Mouse (Mus musculus) embryonic facial prominence, embryonic 14.5 days (tissue): ENCODE results near the gene Elfn1. TPM values are rescaled to one million over a fixed set of nuclear protein-coding genes. Genes with fewer than 3 reads are reported as not detected.

Source experiments
- ATAC-seq: fragments of 200-750 bp; cut with Nextera tagmentation; 2 replicates; pipeline ENCODE4 v1.8.0; 2017; ENCODE audit warnings: low read depth, moderate number of reproducible peaks, moderate TSS enrichment
- DNase-seq: peaks from one replicate; pipeline ENCODE4 v3.0.0-alpha.2; 2015; ENCODE audit warnings: low spot score
- H3K27ac ChIP-seq: fragments of 300-500 bp; sonication (generic); replicated peaks from 2 replicates; pipeline ENCODE4 v1.5.1; 2014; ENCODE audit warnings: low read depth, mild to moderate bottlenecking, low read length, moderate library complexity
- H3K27me3 ChIP-seq: fragments of 300-500 bp; sonication (generic); replicated peaks from 2 replicates; pipeline ENCODE4 v1.6.1; 2014; ENCODE audit warnings: low read length; ENCODE audit not compliant: control insufficient read depth, insufficient read depth
- H3K36me3 ChIP-seq: fragments of 300-500 bp; sonication (generic); 2 replicates; pipeline ENCODE4 v1.6.1; 2014; ENCODE audit warnings: low read length, mixed read lengths; ENCODE audit not compliant: control insufficient read depth, insufficient read depth
- H3K4me1 ChIP-seq: fragments of 300-500 bp; sonication (generic); 2 replicates; pipeline ENCODE4 v1.6.1; 2014; ENCODE audit warnings: antibody characterized with exemption, low read length; ENCODE audit not compliant: control insufficient read depth, insufficient read depth
- H3K4me2 ChIP-seq: fragments of 300-500 bp; sonication (generic); 2 replicates; pipeline ENCODE4 v1.6.1; 2014; ENCODE audit warnings: low read depth, mild to moderate bottlenecking, low read length, moderate library complexity, mixed read lengths
- H3K4me3 ChIP-seq: fragments of 300-500 bp; sonication (generic); 2 replicates; pipeline ENCODE4 v1.5.1; 2014; ENCODE audit warnings: low read depth, mild to moderate bottlenecking, low read length
- H3K9ac ChIP-seq: fragments of 300-500 bp; sonication (generic); 2 replicates; pipeline ENCODE4 v1.6.1; 2014; ENCODE audit warnings: low read depth, mild to moderate bottlenecking, low read length, moderate library complexity, mixed read lengths
- H3K9me3 ChIP-seq: fragments of 300-500 bp; sonication (generic); 2 replicates; pipeline ENCODE4 v1.6.1; 2016; ENCODE audit warnings: low read length; ENCODE audit not compliant: control insufficient read depth
- WGBS: fragments of 180-500 bp; shearing (Covaris S2); extraction: QIAGEN DNeasy Blood & Tissue Kit; methylation state at CpG from one replicate; pipeline ENCODE4 v1.1.7; 2014; 5-methylcytosine and 5-hydroxymethylcytosine counted together
- polyA plus RNA-seq: library from polyadenylated mRNA; unstranded; fragments of >200 nt; fragmentation: Nextera tagmentation; extraction: Ambion mirVana; gene quantifications from 2 replicates; pipeline ENCODE4 v1.2.1, GENCODE M21; 2014

Elfn1 gene
- 1.3 TPM in 2 replicates for polyA plus RNA-seq

DNA sequence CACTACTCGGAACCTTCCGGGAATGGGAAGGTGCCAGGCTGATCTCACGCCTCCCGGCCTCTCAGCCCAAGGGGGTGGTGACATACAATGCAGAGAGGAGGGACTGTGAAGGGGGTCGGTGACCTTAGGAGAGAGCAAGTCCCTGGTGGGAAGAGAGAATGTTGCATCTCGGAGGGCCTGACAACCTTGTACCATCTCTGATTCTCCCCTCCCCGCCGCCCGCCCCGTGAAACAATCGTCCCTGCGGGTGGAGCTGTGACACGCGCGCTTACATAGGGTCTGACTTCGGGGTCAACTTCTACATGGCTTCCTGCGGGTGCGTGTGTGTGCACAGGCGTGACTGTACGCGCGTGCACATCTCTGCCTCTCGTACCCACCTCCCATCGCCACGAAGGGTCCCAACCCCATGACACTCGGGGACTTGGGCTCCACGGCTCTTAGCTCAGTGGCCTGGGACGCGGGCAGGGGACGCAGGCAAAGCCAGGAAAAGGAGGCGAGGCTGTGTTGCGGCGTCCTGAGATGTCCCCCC lies at the start of gene Elfn1:
Elfn1 (plus strand) TSS at position 230 of the 529 bp plus-strand sequence.
- Histone ChIP-seq H3K4me3 (peak within 1 kb of the TSS; percentile 58), H3K36me3 (no peaks in the 10 kb centered on the region), H3K27me3 (peaks cover 71% of the 10 kb centered on the region), H3K9ac (peak within 1 kb of the TSS; percentile 55), H3K27ac (no peak within 1 kb of the TSS), H3K9me3 (no peaks in the 10 kb centered on the region), H3K4me1 (peaks cover 6% of the 10 kb centered on the region; the same call in 1 of the 2 replicates), H3K4me2 (peak within 1 kb of the TSS; percentile 94)
- ATAC-seq = no peak
- DNase-seq = no peak
- 0% methylated on average over 29 of the region's 33 CpGs for WGBS

DNA sequence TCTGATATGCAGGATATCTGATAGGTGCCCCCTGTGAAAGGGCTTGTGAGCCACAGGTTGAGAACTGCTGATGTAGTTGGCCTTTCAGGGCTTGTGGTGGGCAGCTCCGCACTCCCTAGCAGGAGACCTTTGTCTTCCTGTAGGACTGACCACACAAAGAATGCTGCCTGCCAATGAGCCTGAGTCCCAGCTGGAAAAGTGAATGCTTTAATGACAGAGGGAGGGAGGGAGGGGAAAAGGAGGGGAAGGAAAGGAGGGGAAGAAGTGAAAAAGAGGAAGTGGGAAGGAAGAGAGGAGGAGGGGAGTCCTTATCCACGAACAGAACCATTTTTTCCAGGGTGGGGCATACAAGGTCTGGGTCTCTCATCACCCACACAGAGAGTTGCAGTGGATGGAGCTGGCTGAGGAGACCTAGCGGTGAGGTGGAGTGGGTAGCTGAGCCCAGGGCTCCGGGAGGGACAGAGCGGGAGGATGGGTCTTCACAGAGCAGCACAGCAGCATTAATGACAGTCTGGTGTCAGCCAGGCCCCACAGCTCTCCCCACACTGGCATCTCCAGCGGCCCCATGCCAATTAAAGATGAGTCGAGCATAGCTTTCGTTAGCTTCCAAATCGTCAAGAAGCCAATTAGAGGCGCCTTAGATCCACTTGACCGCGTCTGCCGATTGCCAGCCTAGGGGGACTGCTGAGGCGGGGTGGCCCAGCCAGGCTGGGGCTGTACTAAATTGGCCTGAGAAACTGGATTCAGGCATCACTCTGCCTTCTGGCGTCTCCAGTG lies 47.2 kb upstream of the Elfn1 start:
- 40% methylated on average over 15 of the region's 15 CpGs for WGBS
- Histone ChIP-seq H3K4me3 (no peak overlapping the region), H3K27me3 (no peaks in the 10 kb centered on the region), H3K4me1 (no peaks in the 10 kb centered on the region), H3K36me3 (no peaks in the 10 kb centered on the region), H3K4me2 (no peak overlapping the region), H3K9ac (no peak overlapping the region), H3K27ac (no peak overlapping the region), H3K9me3 (no peaks in the 10 kb centered on the region)
- ATAC-seq (peak; percentile 60; the same call in 1 of the 2 replicates), DNase-seq (peak; percentile 40)

DNA sequence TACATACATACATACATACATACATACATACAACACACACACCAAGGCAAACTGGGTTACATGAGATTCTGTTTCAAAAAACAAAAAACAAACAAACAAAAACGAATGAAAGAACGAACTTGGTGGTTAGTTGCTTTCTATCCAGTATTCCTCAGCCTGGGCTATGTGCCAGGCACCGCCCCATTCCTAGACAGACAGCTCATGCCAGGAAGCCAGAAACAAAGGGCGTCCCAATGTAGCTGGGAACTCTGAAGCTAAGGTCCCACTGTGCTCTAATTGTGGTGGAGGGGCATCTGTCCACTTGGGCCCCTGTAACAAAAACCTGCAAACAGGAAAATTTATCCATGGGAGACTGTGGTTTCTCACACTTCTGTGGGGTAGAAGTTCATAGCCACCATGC lies 45.0 kb upstream of the Elfn1 start:
- Histone ChIP-seq H3K9me3 (no peaks in the 10 kb centered on the region), H3K4me3 (no peak overlapping the region), H3K4me2 (no peak overlapping the region), H3K27me3 (no peaks in the 10 kb centered on the region), H3K36me3 (no peaks in the 10 kb centered on the region), H3K4me1 (no peaks in the 10 kb centered on the region), H3K9ac (no peak overlapping the region), H3K27ac (no peak overlapping the region)
- DNase-seq = peak; percentile 75
- ATAC-seq = no peak
- 47% methylated on average over 4 of the region's 4 CpGs for WGBS

DNA sequence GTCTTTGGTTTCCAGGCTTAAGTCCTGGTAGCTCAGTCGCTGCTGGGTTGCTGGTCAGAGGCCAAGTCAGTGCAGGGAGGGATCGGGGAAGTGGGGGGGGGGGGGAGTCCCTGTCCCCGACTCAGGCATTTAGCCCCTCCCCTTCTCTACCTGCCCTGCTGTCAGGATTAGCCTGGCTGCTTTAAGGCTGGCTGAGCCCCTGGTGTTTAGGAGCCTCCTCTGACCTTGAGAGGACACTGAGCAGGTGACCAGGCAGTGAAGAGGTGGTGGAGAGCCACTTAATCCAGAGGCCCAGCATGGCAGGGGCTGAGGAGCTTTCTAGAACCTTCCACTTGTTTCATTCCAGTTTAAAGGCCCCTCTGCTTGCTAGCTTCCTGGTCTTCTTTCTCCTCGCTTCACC lies 36.9 kb upstream of the Elfn1 start:
- ATAC-seq (no peak), DNase-seq (no peak)
- no peak overlapping the region for H3K4me3 ChIP-seq
- H3K9ac ChIP-seq = no peak overlapping the region
- no peaks in the 10 kb centered on the region for H3K27me3 ChIP-seq
- H3K4me1 ChIP-seq = no peaks in the 10 kb centered on the region
- no peak overlapping the region for H3K4me2 ChIP-seq
- 14% methylated on average over 4 of the region's 4 CpGs for WGBS
- no peak overlapping the region for H3K27ac ChIP-seq
- H3K9me3 ChIP-seq = no peaks in the 10 kb centered on the region
- no peaks in the 10 kb centered on the region for H3K36me3 ChIP-seq

DNA sequence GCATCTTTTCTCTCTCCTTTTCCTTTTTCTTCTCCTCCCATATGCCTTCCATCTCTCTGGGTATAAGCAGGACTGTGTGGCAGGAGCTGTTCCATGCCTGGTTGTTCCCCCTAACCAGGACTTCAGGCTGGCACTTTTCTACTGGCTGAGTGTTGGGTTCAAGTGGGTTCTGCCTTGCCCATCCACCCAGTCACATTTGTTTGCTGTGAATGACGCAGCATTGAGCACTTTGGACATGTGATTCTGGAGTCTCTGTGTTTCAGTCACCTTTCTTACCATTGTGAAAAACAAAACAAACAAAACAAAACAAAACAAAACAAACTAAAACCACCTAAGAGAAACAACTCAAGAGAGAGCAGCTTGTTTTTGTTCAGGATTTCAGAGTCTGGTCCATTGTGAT lies 36.2 kb upstream of the Elfn1 start:
- Histone ChIP-seq H3K27ac (no peak overlapping the region), H3K4me1 (no peaks in the 10 kb centered on the region), H3K36me3 (no peaks in the 10 kb centered on the region), H3K4me2 (no peak overlapping the region), H3K4me3 (no peak overlapping the region), H3K9ac (no peak overlapping the region), H3K9me3 (no peaks in the 10 kb centered on the region), H3K27me3 (no peaks in the 10 kb centered on the region)
- DNase-seq = no peak
- ATAC-seq = no peak
- 83% methylated on average over 1 of the region's 1 CpGs for WGBS

DNA sequence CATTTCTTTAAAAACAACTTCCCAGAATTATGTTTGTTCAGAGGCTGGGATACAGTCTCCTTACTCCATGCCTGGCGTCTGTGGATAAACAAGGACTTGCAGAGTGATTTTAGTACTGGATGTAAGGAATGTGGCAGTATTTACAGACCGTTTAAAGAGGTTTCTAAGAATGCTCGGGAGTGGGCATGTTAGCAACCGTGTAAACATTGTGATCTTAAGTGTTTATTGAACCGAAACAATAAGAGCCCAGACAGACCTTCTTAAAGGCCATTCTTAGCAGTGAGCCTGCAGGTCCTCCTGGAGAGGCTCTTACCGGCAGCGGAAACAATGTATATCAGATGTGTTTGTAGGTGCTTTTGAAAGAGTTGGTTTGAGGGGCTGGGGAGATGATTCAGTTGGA lies 30.2 kb upstream of the Elfn1 start:
- no peaks in the 10 kb centered on the region; the same call in 1 of the 2 replicates for H3K4me1 ChIP-seq
- H3K4me3 ChIP-seq = no peak overlapping the region
- no peak for DNase-seq
- no peaks in the 10 kb centered on the region for H3K27me3 ChIP-seq
- H3K36me3 ChIP-seq = no peaks in the 10 kb centered on the region
- H3K27ac ChIP-seq = no peak overlapping the region
- H3K9me3 ChIP-seq = 0 out of 2 replicates have a peak, but pooled peaks cover 3% of the 10 kb centered on the region
- 51% methylated on average over 7 of the region's 7 CpGs for WGBS
- ATAC-seq = no peak
- H3K4me2 ChIP-seq = no peak overlapping the region
- no peak overlapping the region for H3K9ac ChIP-seq

DNA sequence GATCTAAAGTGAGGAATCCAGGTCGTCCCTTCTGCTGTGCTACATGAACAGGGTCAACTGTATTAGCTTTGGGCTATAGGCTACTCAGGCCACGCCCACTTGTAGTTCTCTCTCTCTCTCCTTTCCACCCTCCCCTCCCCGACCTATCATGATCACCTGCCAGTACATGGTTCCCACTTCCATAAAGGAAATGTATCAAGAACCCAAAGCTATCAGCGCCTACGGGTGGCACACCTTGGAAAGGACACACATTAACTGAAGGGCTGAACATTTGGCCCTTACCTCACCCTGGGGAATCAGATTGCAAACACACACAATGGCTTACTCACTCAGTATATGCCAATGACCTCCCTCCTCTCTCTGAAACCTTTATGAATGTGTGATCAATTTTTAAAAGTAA lies 28.0 kb upstream of the Elfn1 start:
- Histone ChIP-seq H3K4me3 (no peak overlapping the region), H3K27ac (no peak overlapping the region), H3K9ac (no peak overlapping the region), H3K36me3 (no peaks in the 10 kb centered on the region), H3K4me1 (no peaks in the 10 kb centered on the region; the same call in 1 of the 2 replicates), H3K27me3 (no peaks in the 10 kb centered on the region), H3K9me3 (0 out of 2 replicates have a peak, but pooled peaks cover 3% of the 10 kb centered on the region), H3K4me2 (no peak overlapping the region)
- DNase-seq (no peak), ATAC-seq (no peak)
- WGBS = 84% methylated on average over 5 of the region's 5 CpGs

DNA sequence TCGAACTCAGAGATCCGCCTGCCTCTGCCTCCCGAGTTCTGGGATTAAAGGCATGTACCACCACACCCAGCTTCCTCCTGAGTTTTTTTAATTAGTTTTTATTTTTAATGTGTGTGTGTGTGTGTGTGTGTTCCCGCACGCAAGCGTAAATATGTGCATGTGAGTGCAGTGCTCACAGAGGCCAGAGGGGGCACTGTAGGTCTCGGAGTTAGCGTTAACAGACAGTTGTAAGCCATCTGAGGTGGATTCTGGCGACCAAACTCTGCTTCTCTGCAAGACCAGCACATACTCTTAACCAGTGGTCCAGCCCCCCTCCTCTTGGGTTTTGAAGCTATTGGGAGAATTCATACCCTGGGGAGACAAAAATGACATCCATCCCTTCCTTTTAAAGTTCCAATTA lies 26.6 kb upstream of the Elfn1 start:
- Histone ChIP-seq H3K4me1 (no peaks in the 10 kb centered on the region; the same call in 1 of the 2 replicates), H3K27me3 (no peaks in the 10 kb centered on the region), H3K4me3 (no peak overlapping the region), H3K9ac (no peak overlapping the region), H3K4me2 (no peak overlapping the region), H3K27ac (no peak overlapping the region), H3K9me3 (0 out of 2 replicates have a peak, but pooled peaks cover 3% of the 10 kb centered on the region), H3K36me3 (no peaks in the 10 kb centered on the region)
- no peak for DNase-seq
- WGBS = 91% methylated on average over 9 of the region's 9 CpGs
- ATAC-seq = no peak

DNA sequence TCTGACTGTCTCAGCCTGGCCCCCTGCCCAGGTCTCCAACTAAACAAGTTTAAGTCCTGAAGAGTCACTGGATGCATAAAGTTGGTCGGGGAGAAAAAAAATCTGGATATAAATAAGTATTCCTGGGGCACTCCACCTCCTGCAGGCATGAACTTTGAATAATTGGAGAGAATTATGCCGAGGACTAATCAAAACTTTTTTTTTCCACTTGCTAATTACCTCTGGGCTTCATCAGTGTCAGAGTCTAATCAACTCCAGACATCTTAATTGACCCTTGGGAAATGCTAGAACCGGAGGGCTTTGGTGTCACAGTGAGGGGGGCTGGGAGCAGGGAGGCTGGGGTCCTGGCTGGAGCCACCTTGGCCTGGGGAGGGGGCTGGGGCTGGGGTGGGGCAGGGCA lies 19.1 kb upstream of the Elfn1 start:
- no peak overlapping the region for H3K27ac ChIP-seq

More for the DNA sequence above, 19.1 kb upstream of the Elfn1 start:
- DNase-seq (no peak), ATAC-seq (no peak)
- H3K9me3 ChIP-seq = no peaks in the 10 kb centered on the region
- no peaks in the 10 kb centered on the region for H3K27me3 ChIP-seq
- no peaks in the 10 kb centered on the region for H3K36me3 ChIP-seq
- no peak overlapping the region for H3K9ac ChIP-seq
- 9% methylated on average over 3 of the region's 3 CpGs for WGBS
- peaks cover 14% of the 10 kb centered on the region for H3K4me1 ChIP-seq
- H3K4me3 ChIP-seq = no peak overlapping the region
- no peak overlapping the region for H3K4me2 ChIP-seq
